Mouse (Mus musculus): Measurements from ENCODE around the gene Ankrd40. TPM values are rescaled to one million over a fixed set of nuclear protein-coding genes. Genes with fewer than 3 reads are reported as not detected.
A peak's percentile ranks its signal among the peaks of the same experiment; 100 is the strongest.

Ankrd40 gene
- total and polyA plus RNA-seq, 2 experiments from 2014 or later = 53.7 to 181 TPM

DNA sequence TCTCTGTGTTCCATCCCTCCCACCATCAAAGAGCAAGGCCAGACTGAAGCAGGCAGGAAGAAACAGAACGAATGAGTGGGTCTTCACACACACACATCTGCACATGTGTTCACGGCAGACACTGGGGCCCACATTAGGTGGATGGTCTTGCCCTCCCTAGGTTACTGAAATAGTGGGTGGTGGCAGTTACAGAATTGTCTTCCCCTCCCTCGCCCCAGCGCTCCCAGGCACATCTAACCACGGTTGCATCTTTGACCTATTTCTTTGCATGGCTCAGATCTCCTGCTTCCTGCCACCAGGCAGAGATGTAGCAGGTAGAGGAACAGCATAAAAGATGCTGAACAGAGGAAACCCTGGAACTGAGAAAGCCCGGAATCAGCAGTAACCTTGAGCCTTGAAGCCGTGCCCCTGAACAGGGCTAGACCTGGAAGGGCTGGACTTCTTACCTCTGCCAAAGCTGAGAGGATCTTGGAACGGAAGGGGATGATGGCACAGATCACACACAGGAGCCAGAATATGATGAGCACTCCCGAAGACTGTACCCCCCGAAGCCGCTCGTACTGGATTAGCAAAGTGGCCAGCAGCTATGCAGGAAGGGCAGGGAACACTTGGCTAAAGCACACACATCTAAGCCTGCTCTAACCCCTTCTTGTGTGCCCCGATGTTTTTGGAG is 46.6 kb downstream of the Ankrd40 start:
- Histone ChIP-seq H3K4me1 (ENCODE audit: control insufficient read depth, insufficient read depth) (no peaks in the 10 kb centered on the region), H3K9me3 (replicated peaks; ENCODE audit: control insufficient read depth, low read length) (no peaks in the 10 kb centered on the region), H3K36me3 (replicated peaks; ENCODE audit: control insufficient read depth, insufficient read depth, low read length) (no peaks in the 10 kb centered on the region), H3K4me2 (ENCODE audit: low read depth, low read length) (no peak overlapping the region), H3K9ac (replicated peaks; ENCODE audit: low read depth, low read length) (no peak overlapping the region), H3K27ac (ENCODE audit: low read depth) (no peak overlapping the region), H3K4me3 (ENCODE audit: low read depth, low read length) (no peak overlapping the region), H3K27me3 (ENCODE audit: control insufficient read depth, insufficient read depth, low read length) (0 out of 2 replicates have a peak, but pooled peaks cover 4% of the 10 kb centered on the region)
- ATAC-seq (ENCODE audit: insufficient read depth, low read depth) (no peak), DNase-seq (ENCODE audit: low spot score) (no peak)
- TF ChIP-seq CTCF (IDR thresholded peaks at IDR 0.05; ENCODE audit: low read depth) (no peak), EP300 (IDR thresholded peaks at IDR 0.05; ENCODE audit: low read depth) (no peak)
- WGBS = 77% methylated on average over 13 of the region's 13 CpGs

DNA sequence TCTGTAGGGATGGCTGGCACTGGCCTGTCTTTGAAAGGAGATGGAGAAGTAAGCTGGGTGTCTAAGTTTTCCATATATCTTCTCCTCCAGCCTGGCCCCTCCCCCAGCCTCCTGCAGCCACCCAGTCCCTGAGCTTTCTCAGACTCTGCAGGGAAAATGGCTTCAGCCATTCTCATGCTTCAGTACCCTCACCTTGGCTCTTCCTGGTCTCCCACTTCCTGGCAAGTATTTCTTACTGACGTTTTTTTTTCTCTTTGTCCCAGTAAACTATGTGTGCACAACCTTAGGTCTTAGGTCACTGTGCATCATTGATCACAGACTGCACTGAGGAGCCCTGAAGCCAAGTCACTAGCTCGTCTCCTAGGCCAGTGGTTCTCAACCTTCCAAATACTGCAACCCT is 51.3 kb downstream of the Ankrd40 start:
- Histone ChIP-seq H3K27me3 (ENCODE audit: control insufficient read depth, insufficient read depth, low read length) (no peaks in the 10 kb centered on the region), H3K36me3 (replicated peaks; ENCODE audit: control insufficient read depth, insufficient read depth, low read length) (no peaks in the 10 kb centered on the region), H3K4me2 (ENCODE audit: low read depth, low read length) (no peak overlapping the region), H3K9ac (replicated peaks; ENCODE audit: low read depth, low read length) (no peak overlapping the region), H3K4me3 (ENCODE audit: low read depth, low read length) (no peak overlapping the region), H3K9me3 (replicated peaks; ENCODE audit: control insufficient read depth, low read length) (no peaks in the 10 kb centered on the region), H3K27ac (ENCODE audit: low read depth) (no peak overlapping the region), H3K4me1 (ENCODE audit: control insufficient read depth, insufficient read depth) (no peaks in the 10 kb centered on the region)
- 37% methylated on average over 2 of the region's 2 CpGs for WGBS
- ATAC-seq (ENCODE audit: insufficient read depth, low read depth) (no peak), DNase-seq (ENCODE audit: low spot score) (no peak)
- no peak for TF ChIP-seq EP300 (IDR thresholded peaks at IDR 0.05; ENCODE audit: low read depth)

DNA sequence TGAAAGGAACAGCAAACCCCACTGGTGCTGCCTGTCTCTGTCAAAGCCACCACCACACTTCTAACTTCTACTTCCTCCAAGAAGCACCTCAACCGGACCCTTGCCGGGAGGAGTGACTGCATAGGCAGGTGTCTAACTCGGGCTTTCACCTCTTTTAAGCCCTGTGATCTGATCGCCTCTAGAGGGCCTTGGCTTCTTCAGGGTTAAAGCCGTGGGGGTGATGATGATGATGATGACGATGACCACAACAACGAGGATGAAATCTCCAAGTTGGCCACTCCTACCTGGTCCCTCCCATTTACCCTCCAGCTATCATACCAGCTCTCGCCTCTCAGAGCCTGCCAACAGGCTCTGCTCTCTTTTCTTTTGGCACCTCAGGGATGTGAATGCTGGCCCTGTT is 51.9 kb downstream of the Ankrd40 start:
- no peak for ATAC-seq (ENCODE audit: insufficient read depth, low read depth)
- TF ChIP-seq CTCF (IDR thresholded peaks at IDR 0.05; ENCODE audit: low read depth) (no peak), EP300 (IDR thresholded peaks at IDR 0.05; ENCODE audit: low read depth) (no peak)
- no peaks in the 10 kb centered on the region for H3K36me3 ChIP-seq (replicated peaks; ENCODE audit: control insufficient read depth, insufficient read depth, low read length)
- no peak overlapping the region for H3K9ac ChIP-seq (replicated peaks; ENCODE audit: low read depth, low read length)
- H3K9me3 ChIP-seq (replicated peaks; ENCODE audit: control insufficient read depth, low read length) = no peaks in the 10 kb centered on the region
- WGBS = 59% methylated on average over 8 of the region's 8 CpGs
- no peak overlapping the region for H3K4me2 ChIP-seq (ENCODE audit: low read depth, low read length)
- H3K4me1 ChIP-seq (ENCODE audit: control insufficient read depth, insufficient read depth) = no peaks in the 10 kb centered on the region
- no peak for DNase-seq (ENCODE audit: low spot score)
- no peaks in the 10 kb centered on the region for H3K27me3 ChIP-seq (ENCODE audit: control insufficient read depth, insufficient read depth, low read length)
- no peak overlapping the region for H3K27ac ChIP-seq (ENCODE audit: low read depth)
- no peak overlapping the region for H3K4me3 ChIP-seq (ENCODE audit: low read depth, low read length)

DNA sequence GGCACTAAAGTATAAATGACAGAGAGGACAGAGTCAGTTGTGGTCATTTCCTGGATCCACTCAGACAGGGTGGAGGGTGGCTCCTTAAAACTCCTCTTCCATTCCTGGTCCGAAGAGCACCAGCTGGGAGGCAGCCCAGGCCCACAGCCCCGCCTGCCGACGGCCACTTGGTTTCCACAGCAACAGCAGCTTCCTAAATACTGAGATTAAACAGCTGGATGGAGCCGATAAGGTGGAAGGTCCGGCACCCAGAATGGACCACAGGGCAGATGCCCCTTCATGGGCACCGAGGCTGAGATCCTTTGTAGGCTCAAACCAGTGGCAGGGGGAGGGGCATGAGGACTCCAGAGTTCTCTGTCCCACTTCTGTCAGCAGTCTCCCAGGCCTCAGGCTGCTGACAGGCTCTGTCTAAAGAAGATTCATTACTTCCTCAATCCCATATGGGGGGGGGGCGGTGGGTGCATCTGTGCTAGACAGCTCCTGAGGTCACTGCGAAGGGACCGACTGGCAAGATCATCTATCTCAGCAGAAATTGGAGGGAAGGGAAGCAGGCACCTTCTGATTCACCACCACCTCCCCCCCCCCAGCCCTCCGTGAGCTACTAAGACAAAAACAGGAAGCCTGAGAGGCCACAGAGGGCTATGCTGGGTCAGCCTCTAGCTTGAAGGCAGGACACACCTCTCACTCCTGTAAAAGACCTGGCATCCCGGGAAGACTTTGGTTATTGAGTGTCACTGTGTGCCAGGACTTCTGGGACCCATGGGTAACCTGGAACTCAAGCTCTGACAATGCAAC is 58.4 kb downstream of the Ankrd40 start:
- peak; percentile 27; the same call in 1 of the 2 replicates for ATAC-seq (ENCODE audit: insufficient read depth, low read depth)
- Histone ChIP-seq H3K4me3 (ENCODE audit: low read depth, low read length) (no peak overlapping the region), H3K9ac (replicated peaks; ENCODE audit: low read depth, low read length) (no peak overlapping the region), H3K4me1 (ENCODE audit: control insufficient read depth, insufficient read depth) (peaks cover 4% of the 10 kb centered on the region; the same call in 1 of the 2 replicates), H3K9me3 (replicated peaks; ENCODE audit: control insufficient read depth, low read length) (no peaks in the 10 kb centered on the region), H3K36me3 (replicated peaks; ENCODE audit: control insufficient read depth, insufficient read depth, low read length) (no peaks in the 10 kb centered on the region), H3K27me3 (ENCODE audit: control insufficient read depth, insufficient read depth, low read length) (no peaks in the 10 kb centered on the region), H3K27ac (ENCODE audit: low read depth) (no peak overlapping the region), H3K4me2 (ENCODE audit: low read depth, low read length) (peak overlapping the region; percentile 34)
- WGBS = 16% methylated on average over 12 of the region's 12 CpGs
- TF ChIP-seq EP300 (IDR thresholded peaks at IDR 0.05; ENCODE audit: low read depth) (no peak), CTCF (IDR thresholded peaks at IDR 0.05; ENCODE audit: low read depth) (no peak)
- DNase-seq (ENCODE audit: low spot score) = no peak

DNA sequence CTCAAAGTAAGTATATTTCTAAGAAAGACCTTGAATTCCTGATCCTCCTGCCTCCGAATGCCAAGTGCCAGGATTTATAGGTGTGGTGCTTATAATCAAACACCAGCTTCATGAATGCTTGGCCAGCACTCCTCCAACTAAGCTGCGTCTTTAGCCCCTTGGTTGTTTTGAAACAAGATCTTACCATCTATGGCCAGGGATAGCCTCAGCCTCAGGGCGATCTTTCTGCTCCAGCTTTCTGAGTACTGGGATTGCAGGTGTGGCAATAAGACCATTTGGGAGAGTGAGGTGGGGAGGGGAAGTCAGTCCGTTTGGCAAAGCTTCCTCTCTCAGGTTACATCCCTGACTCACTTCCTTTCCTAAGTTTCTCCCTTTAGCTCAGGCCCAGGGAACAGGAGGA is 60.0 kb downstream of the Ankrd40 start:
- Histone ChIP-seq H3K27me3 (ENCODE audit: control insufficient read depth, insufficient read depth, low read length) (no peaks in the 10 kb centered on the region), H3K4me3 (ENCODE audit: low read depth, low read length) (no peak overlapping the region), H3K9ac (replicated peaks; ENCODE audit: low read depth, low read length) (no peak overlapping the region), H3K4me2 (ENCODE audit: low read depth, low read length) (no peak overlapping the region), H3K36me3 (replicated peaks; ENCODE audit: control insufficient read depth, insufficient read depth, low read length) (no peaks in the 10 kb centered on the region), H3K27ac (ENCODE audit: low read depth) (no peak overlapping the region), H3K9me3 (replicated peaks; ENCODE audit: control insufficient read depth, low read length) (no peaks in the 10 kb centered on the region), H3K4me1 (ENCODE audit: control insufficient read depth, insufficient read depth) (peaks cover 10% of the 10 kb centered on the region)
- no peak for TF ChIP-seq CTCF (IDR thresholded peaks at IDR 0.05; ENCODE audit: low read depth)
- TF ChIP-seq EP300 (IDR thresholded peaks at IDR 0.05; ENCODE audit: low read depth) = no peak
- no peak for ATAC-seq (ENCODE audit: insufficient read depth, low read depth)
- WGBS = 67% methylated on average over 4 of the region's 4 CpGs
- no peak for DNase-seq (ENCODE audit: low spot score)
